11 mouse cellular contexts compared by ENCODE assay signal in genomic region chr15:83036089-83036488, GRCm38 (mm10). TPM values are rescaled to one million over a fixed set of nuclear protein-coding genes. Genes with fewer than 3 reads are reported as not detected.
DNase-seq lines count a peak whose midpoint lies in the region; ATAC-seq lines count a peak whose summit lies in the region.
"Had no signal": no experiment of that assay in that cellular context is flagged by ENCODE, and none has a peak within 500 bp of the region (broad histone marks: within the 10 kb centered on the region; RNA-seq: fewer than 3 reads in every experiment).

No protein-coding gene starts in this region.

- no peak for ATAC-seq in liver, embryonic 12.5 days
- ATAC-seq in midbrain, embryonic 14.5 days (ENCODE audit: low FRiP score, low TSS enrichment), result no peak

- H3K9me3 ChIP-seq in liver, embryonic 12.5 days (replicated peaks), result no peaks in the 10 kb centered on the region
- no peaks in the 10 kb centered on the region for H3K9me3 ChIP-seq in midbrain, embryonic 14.5 days (ENCODE audit: control insufficient read depth, low read length)
- H3K9me3 ChIP-seq: embryonic facial prominence, embryonic 12.5 days; hindbrain, embryonic 15.5 days; neural tube, embryonic 13.5 days; stomach, embryonic 15.5 days had no signal

- no peak overlapping the region for H3K9ac ChIP-seq in liver, embryonic 12.5 days
- no peak overlapping the region for H3K9ac ChIP-seq in midbrain, embryonic 14.5 days (replicated peaks; ENCODE audit: low read length)
- H3K9ac ChIP-seq: embryonic facial prominence, embryonic 12.5 days; hindbrain, embryonic 15.5 days; neural tube, embryonic 13.5 days; stomach, embryonic 15.5 days had no signal

- H3K4me3 ChIP-seq in liver, embryonic 12.5 days, result no peak overlapping the region
- H3K4me3 ChIP-seq in midbrain, embryonic 14.5 days (replicated peaks; ENCODE audit: low read depth, low read length), result no peak overlapping the region
- H3K4me3 ChIP-seq: embryonic facial prominence, embryonic 12.5 days; hindbrain, embryonic 15.5 days; neural tube, embryonic 13.5 days; stomach, embryonic 15.5 days had no signal

- no peaks in the 10 kb centered on the region for H3K36me3 ChIP-seq in liver, embryonic 12.5 days
- H3K36me3 ChIP-seq in midbrain, embryonic 14.5 days (ENCODE audit: control insufficient read depth, insufficient read depth, low read length), result no peaks in the 10 kb centered on the region
- H3K36me3 ChIP-seq: embryonic facial prominence, embryonic 12.5 days; hindbrain, embryonic 15.5 days; neural tube, embryonic 13.5 days; stomach, embryonic 15.5 days had no signal

- WGBS in liver, embryonic 12.5 days (ENCODE audit: insufficient replicate concordance), result 16% methylated on average over 7 of the region's 7 CpGs
- 60% methylated on average over 7 of the region's 7 CpGs for WGBS in midbrain, embryonic 14.5 days

- peak; percentile 48 for DNase-seq in liver
- DNase-seq in c-Kit-positive CD71-negative TER-119-negative erythroid progenitor cells, embryonic 14.5 days (ENCODE audit: low read depth), result peak; percentile 41
- peak; percentile 30 to 69 for DNase-seq in monocyte, adult 2 months (ENCODE audit: low read depth in 1 of 2, low spot score in 2 of 2)
- DNase-seq in thymus, postnatal 25 days, result peak; percentile 65
- no peak for DNase-seq in midbrain, embryonic 14.5 days
- no peak for DNase-seq in frontal cortex, postnatal 25 days (ENCODE audit: low spot score in 2 of 2)

- H3K4me2 ChIP-seq in liver, embryonic 12.5 days, result no peak overlapping the region
- no peak overlapping the region for H3K4me2 ChIP-seq in midbrain, embryonic 14.5 days (ENCODE audit: low read length)
- H3K4me2 ChIP-seq: embryonic facial prominence, embryonic 12.5 days; hindbrain, embryonic 15.5 days; neural tube, embryonic 13.5 days; stomach, embryonic 15.5 days had no signal

- peaks cover 30% of the 10 kb centered on the region for H3K4me1 ChIP-seq in liver, embryonic 12.5 days
- H3K4me1 ChIP-seq in midbrain, embryonic 14.5 days (ENCODE audit: control insufficient read depth, insufficient read depth, low read length), result peaks cover 44% of the 10 kb centered on the region

- H3K27me3 ChIP-seq in liver, embryonic 12.5 days (replicated peaks), result peaks cover 48% of the 10 kb centered on the region
- no peaks in the 10 kb centered on the region for H3K27me3 ChIP-seq in midbrain, embryonic 14.5 days (ENCODE audit: control insufficient read depth, insufficient read depth, low read length)

- H3K27ac ChIP-seq in liver, embryonic 12.5 days, result no peak overlapping the region
- H3K27ac ChIP-seq in midbrain, embryonic 14.5 days (replicated peaks; ENCODE audit: low read depth, low read length), result no peak overlapping the region
- H3K27ac ChIP-seq: embryonic facial prominence, embryonic 12.5 days; hindbrain, embryonic 15.5 days; neural tube, embryonic 13.5 days; stomach, embryonic 15.5 days had no signal

RNA-seq across cellular contexts. Expression of gene Nfam1, which starts 3.0 kb away (rescaled TPM):
- polyA plus RNA-seq in liver, embryonic 12.5 days (2016; fragmentation: Nextera tagmentation; extraction: Ambion mirVana), result 6.2 and 6.4 TPM in 2 replicates
- 1.2 and 2.9 TPM in 2 replicates for polyA plus RNA-seq in midbrain, embryonic 14.5 days (2014; fragmentation: Nextera tagmentation; extraction: Ambion mirVana)

RNA-seq across cellular contexts. Expression of gene Tcf20, which starts 48.4 kb away (rescaled TPM):
- polyA plus RNA-seq in liver, embryonic 12.5 days (2016; fragmentation: Nextera tagmentation; extraction: Ambion mirVana), result 3.9 and 4.0 TPM in 2 replicates
- 17.8 and 18.0 TPM in 2 replicates for polyA plus RNA-seq in midbrain, embryonic 14.5 days (2014; fragmentation: Nextera tagmentation; extraction: Ambion mirVana)

RNA-seq across cellular contexts. Expression of gene Serhl, which starts 53.2 kb away (rescaled TPM):
- polyA plus RNA-seq in liver, embryonic 12.5 days (2016; fragmentation: Nextera tagmentation; extraction: Ambion mirVana), result 24.5 and 28.0 TPM in 2 replicates
- 23.1 and 24.7 TPM in 2 replicates for polyA plus RNA-seq in midbrain, embryonic 14.5 days (2014; fragmentation: Nextera tagmentation; extraction: Ambion mirVana)

Comparison
In these comparisons a context has a peak if more than half of its experiments do, and no peak if none do; other contexts are left out.
1. DNase-seq: peak in liver (single experiment), c-Kit-positive CD71-negative TER-119-negative erythroid progenitor cells, embryonic 14.5 days (single experiment), monocyte, adult 2 months (2 of 2) and thymus, postnatal 25 days (single experiment); none in midbrain, embryonic 14.5 days (single experiment) and frontal cortex, postnatal 25 days (0 of 2).